Mouse (Mus musculus): ENCODE measurements around the gene Clcnkb. TPM values are rescaled to one million over a fixed set of nuclear protein-coding genes. Genes with fewer than 3 reads are reported as not detected.

The Clcnkb gene
- polyA plus RNA-seq, 1 experiment from 2014 or later = not detected

Other genes with a start within 250 kb of the Clcnkb start
- gene Rsg1, start 202.1 kb downstream of the Clcnkb start, polyA plus RNA-seq (2015; fragmentation: Nextera tagmentation; extraction: Ambion mirVana) = 6.8 and 8.1 TPM in 2 replicates
- 25.6 and 27.7 TPM in 2 replicates for gene Arhgef19, start 176.5 kb downstream of the Clcnkb start, polyA plus RNA-seq (2015; fragmentation: Nextera tagmentation; extraction: Ambion mirVana)
- gene Epha2, start 114.8 kb downstream of the Clcnkb start, polyA plus RNA-seq (2015; fragmentation: Nextera tagmentation; extraction: Ambion mirVana) = 7.4 and 7.6 TPM in 2 replicates
- 3.6 and 4.3 TPM in 2 replicates for gene Fam131c, start 47.8 kb downstream of the Clcnkb start, polyA plus RNA-seq (2015; fragmentation: Nextera tagmentation; extraction: Ambion mirVana)
- 0.46 and 0.51 TPM in 2 replicates for gene Clcnka, start 17.3 kb downstream of the Clcnkb start, polyA plus RNA-seq (2015; fragmentation: Nextera tagmentation; extraction: Ambion mirVana)
- 2.0 and 2.4 TPM in 2 replicates for gene Hspb7, start 4.8 kb upstream of the Clcnkb start, polyA plus RNA-seq (2015; fragmentation: Nextera tagmentation; extraction: Ambion mirVana)
- not detected in 2 replicates for gene Srarp, start 20.1 kb upstream of the Clcnkb start, polyA plus RNA-seq (2015; fragmentation: Nextera tagmentation; extraction: Ambion mirVana)
- 34.0 and 35.1 TPM in 2 replicates for gene Zbtb17, start 28.6 kb upstream of the Clcnkb start, polyA plus RNA-seq (2015; fragmentation: Nextera tagmentation; extraction: Ambion mirVana)
- 10.8 and 10.9 TPM in 2 replicates for gene Spen, start 122.6 kb upstream of the Clcnkb start, polyA plus RNA-seq (2015; fragmentation: Nextera tagmentation; extraction: Ambion mirVana)
- 30.8 and 32.3 TPM in 2 replicates for gene Fblim1, start 190.1 kb upstream of the Clcnkb start, polyA plus RNA-seq (2015; fragmentation: Nextera tagmentation; extraction: Ambion mirVana)
- gene Tmem82, start 202.6 kb upstream of the Clcnkb start, polyA plus RNA-seq (2015; fragmentation: Nextera tagmentation; extraction: Ambion mirVana) = 0.48 and 0.62 TPM in 2 replicates
- 0.05 TPM in 1 of 2 replicates, not detected in the other for gene Slc25a34, start 207.8 kb upstream of the Clcnkb start, polyA plus RNA-seq (2015; fragmentation: Nextera tagmentation; extraction: Ambion mirVana)
- 7.1 and 8.3 TPM in 2 replicates for gene Plekhm2, start 248.9 kb upstream of the Clcnkb start, polyA plus RNA-seq (2015; fragmentation: Nextera tagmentation; extraction: Ambion mirVana)